Mouse (Mus musculus): ENCODE measurements around the gene Dpp6. TPM values are rescaled to one million over a fixed set of nuclear protein-coding genes. Genes with fewer than 3 reads are reported as not detected.

Gene Dpp6
- polyA plus RNA-seq, 1 experiment from 2014 or later, result 42.0 TPM

GRCm38 (mm10) chr5:27324346-27324928 lies 507.4 kb downstream of the Dpp6 start:
- Histone ChIP-seq H3K4me1 (replicated peaks; ENCODE audit: control insufficient read depth, insufficient read depth, low read length) (no peaks in the 10 kb centered on the region), H3K27ac (ENCODE audit: low read length) (no peak overlapping the region), H3K4me3 (replicated peaks; ENCODE audit: low read length) (no peak overlapping the region), H3K27me3 (replicated peaks; ENCODE audit: control insufficient read depth, insufficient read depth, low read length) (no peaks in the 10 kb centered on the region), H3K9me3 (ENCODE audit: control insufficient read depth, low read length) (no peaks in the 10 kb centered on the region), H3K9ac (replicated peaks; ENCODE audit: low read depth, low read length) (no peak overlapping the region), H3K36me3 (ENCODE audit: control insufficient read depth, insufficient read depth) (no peaks in the 10 kb centered on the region), H3K4me2 (ENCODE audit: low read length) (no peak overlapping the region)
- no peak for ATAC-seq
- 49% methylated on average over 3 of the region's 3 CpGs for WGBS

GRCm38 (mm10) chr5:27336698-27337097 lies 519.7 kb downstream of the Dpp6 start:
- no peaks in the 10 kb centered on the region for H3K4me1 ChIP-seq (replicated peaks; ENCODE audit: control insufficient read depth, insufficient read depth, low read length)
- no peaks in the 10 kb centered on the region for H3K27me3 ChIP-seq (replicated peaks; ENCODE audit: control insufficient read depth, insufficient read depth, low read length)
- no peak for ATAC-seq
- H3K4me2 ChIP-seq (ENCODE audit: low read length), result no peak overlapping the region
- no peak overlapping the region for H3K4me3 ChIP-seq (replicated peaks; ENCODE audit: low read length)
- H3K9me3 ChIP-seq (ENCODE audit: control insufficient read depth, low read length), result no peaks in the 10 kb centered on the region
- no peaks in the 10 kb centered on the region for H3K36me3 ChIP-seq (ENCODE audit: control insufficient read depth, insufficient read depth)
- 62% methylated on average over 2 of the region's 2 CpGs for WGBS
- H3K9ac ChIP-seq (replicated peaks; ENCODE audit: low read depth, low read length), result no peak overlapping the region
- H3K27ac ChIP-seq (ENCODE audit: low read length), result no peak overlapping the region

GRCm38 (mm10) chr5:27339196-27340030 lies 522.4 kb downstream of the Dpp6 start:
- 75% methylated on average over 5 of the region's 5 CpGs for WGBS

GRCm38 (mm10) chr5:27342276-27342675 lies 525.3 kb downstream of the Dpp6 start:
- no peaks in the 10 kb centered on the region for H3K27me3 ChIP-seq (replicated peaks; ENCODE audit: control insufficient read depth, insufficient read depth, low read length)
- H3K36me3 ChIP-seq (ENCODE audit: control insufficient read depth, insufficient read depth), result no peaks in the 10 kb centered on the region
- H3K27ac ChIP-seq (ENCODE audit: low read length), result no peak overlapping the region
- no peak overlapping the region for H3K4me3 ChIP-seq (replicated peaks; ENCODE audit: low read length)
- no peaks in the 10 kb centered on the region for H3K4me1 ChIP-seq (replicated peaks; ENCODE audit: control insufficient read depth, insufficient read depth, low read length)
- H3K4me2 ChIP-seq (ENCODE audit: low read length), result no peak overlapping the region
- whole genome bisulfite sequencing, result 74% methylated on average over 6 of the region's 6 CpGs
- ATAC-seq, result no peak
- no peak overlapping the region for H3K9ac ChIP-seq (replicated peaks; ENCODE audit: low read depth, low read length)
- H3K9me3 ChIP-seq (ENCODE audit: control insufficient read depth, low read length), result no peaks in the 10 kb centered on the region

More at GRCm38 (mm10) chr5:27339196-27340030, 522.4 kb downstream of the Dpp6 start:
- Histone ChIP-seq H3K27me3 (replicated peaks; ENCODE audit: control insufficient read depth, insufficient read depth, low read length) (no peaks in the 10 kb centered on the region), H3K36me3 (ENCODE audit: control insufficient read depth, insufficient read depth) (no peaks in the 10 kb centered on the region), H3K4me3 (replicated peaks; ENCODE audit: low read length) (no peak overlapping the region), H3K4me2 (ENCODE audit: low read length) (no peak overlapping the region), H3K9me3 (ENCODE audit: control insufficient read depth, low read length) (no peaks in the 10 kb centered on the region), H3K9ac (replicated peaks; ENCODE audit: low read depth, low read length) (no peak overlapping the region), H3K4me1 (replicated peaks; ENCODE audit: control insufficient read depth, insufficient read depth, low read length) (no peaks in the 10 kb centered on the region), H3K27ac (ENCODE audit: low read length) (no peak overlapping the region)
- ATAC-seq, result no peak

GRCm38 (mm10) chr5:27343626-27344025 lies 526.6 kb downstream of the Dpp6 start:
- H3K27me3 ChIP-seq (replicated peaks; ENCODE audit: control insufficient read depth, insufficient read depth, low read length), result no peaks in the 10 kb centered on the region
- no peaks in the 10 kb centered on the region for H3K36me3 ChIP-seq (ENCODE audit: control insufficient read depth, insufficient read depth)
- H3K9ac ChIP-seq (replicated peaks; ENCODE audit: low read depth, low read length), result no peak overlapping the region
- no peak overlapping the region for H3K4me3 ChIP-seq (replicated peaks; ENCODE audit: low read length)
- H3K9me3 ChIP-seq (ENCODE audit: control insufficient read depth, low read length), result no peaks in the 10 kb centered on the region
- no peak for ATAC-seq
- no peak overlapping the region for H3K4me2 ChIP-seq (ENCODE audit: low read length)
- 76% methylated on average over 1 of the region's 1 CpGs for WGBS
- H3K4me1 ChIP-seq (replicated peaks; ENCODE audit: control insufficient read depth, insufficient read depth, low read length), result peaks cover 2% of the 10 kb centered on the region; the same call in 1 of the 2 replicates
- no peak overlapping the region for H3K27ac ChIP-seq (ENCODE audit: low read length)

- Histone ChIP-seq H3K9me3 (ENCODE audit: control insufficient read depth, low read length) (no peaks in the 10 kb centered on the region), H3K4me1 (replicated peaks; ENCODE audit: control insufficient read depth, insufficient read depth, low read length) (peaks cover 7% of the 10 kb centered on the region; the same call in 1 of the 2 replicates), H3K27ac (ENCODE audit: low read length) (no peak overlapping the region), H3K9ac (replicated peaks; ENCODE audit: low read depth, low read length) (no peak overlapping the region), H3K27me3 (replicated peaks; ENCODE audit: control insufficient read depth, insufficient read depth, low read length) (no peaks in the 10 kb centered on the region), H3K4me3 (replicated peaks; ENCODE audit: low read length) (no peak overlapping the region), H3K4me2 (ENCODE audit: low read length) (no peak overlapping the region), H3K36me3 (ENCODE audit: control insufficient read depth, insufficient read depth) (no peaks in the 10 kb centered on the region)
- ATAC-seq, result 0 out of 2 replicates have a peak, but pooled peaks have one; percentile 50
- WGBS, result 45% methylated on average over 5 of the region's 5 CpGs
Observed at GRCm38 (mm10) chr5:27348181-27349095, 531.4 kb downstream of the Dpp6 start.

- no peak for ATAC-seq
- Histone ChIP-seq H3K27ac (ENCODE audit: low read length) (no peak overlapping the region), H3K36me3 (ENCODE audit: control insufficient read depth, insufficient read depth) (no peaks in the 10 kb centered on the region), H3K9me3 (ENCODE audit: control insufficient read depth, low read length) (no peaks in the 10 kb centered on the region), H3K4me1 (replicated peaks; ENCODE audit: control insufficient read depth, insufficient read depth, low read length) (no peaks in the 10 kb centered on the region), H3K27me3 (replicated peaks; ENCODE audit: control insufficient read depth, insufficient read depth, low read length) (no peaks in the 10 kb centered on the region), H3K4me2 (ENCODE audit: low read length) (no peak overlapping the region), H3K9ac (replicated peaks; ENCODE audit: low read depth, low read length) (no peak overlapping the region), H3K4me3 (replicated peaks; ENCODE audit: low read length) (no peak overlapping the region)
- 73% methylated on average over 3 of the region's 3 CpGs for WGBS
Observed at GRCm38 (mm10) chr5:27357630-27358029, 540.6 kb downstream of the Dpp6 start.

- H3K9me3 ChIP-seq (ENCODE audit: control insufficient read depth, low read length), result no peaks in the 10 kb centered on the region
- H3K4me3 ChIP-seq (replicated peaks; ENCODE audit: low read length), result no peak overlapping the region
- 71% methylated on average over 2 of the region's 2 CpGs for WGBS
- H3K9ac ChIP-seq (replicated peaks; ENCODE audit: low read depth, low read length), result no peak overlapping the region
- no peaks in the 10 kb centered on the region for H3K36me3 ChIP-seq (ENCODE audit: control insufficient read depth, insufficient read depth)
- H3K4me2 ChIP-seq (ENCODE audit: low read length), result no peak overlapping the region
- no peaks in the 10 kb centered on the region for H3K4me1 ChIP-seq (replicated peaks; ENCODE audit: control insufficient read depth, insufficient read depth, low read length)
- no peak for ATAC-seq
- no peaks in the 10 kb centered on the region for H3K27me3 ChIP-seq (replicated peaks; ENCODE audit: control insufficient read depth, insufficient read depth, low read length)
- H3K27ac ChIP-seq (ENCODE audit: low read length), result no peak overlapping the region
Observed at GRCm38 (mm10) chr5:27365946-27366345, 548.9 kb downstream of the Dpp6 start.

GRCm38 (mm10) chr5:27370814-27371213 lies 553.8 kb downstream of the Dpp6 start:
- WGBS, result 73% methylated on average over 3 of the region's 3 CpGs
- Histone ChIP-seq H3K4me1 (replicated peaks; ENCODE audit: control insufficient read depth, insufficient read depth, low read length) (no peaks in the 10 kb centered on the region), H3K36me3 (ENCODE audit: control insufficient read depth, insufficient read depth) (no peaks in the 10 kb centered on the region), H3K4me2 (ENCODE audit: low read length) (no peak overlapping the region), H3K27ac (ENCODE audit: low read length) (no peak overlapping the region), H3K9ac (replicated peaks; ENCODE audit: low read depth, low read length) (no peak overlapping the region), H3K4me3 (replicated peaks; ENCODE audit: low read length) (no peak overlapping the region), H3K27me3 (replicated peaks; ENCODE audit: control insufficient read depth, insufficient read depth, low read length) (no peaks in the 10 kb centered on the region), H3K9me3 (ENCODE audit: control insufficient read depth, low read length) (no peaks in the 10 kb centered on the region)
- no peak for ATAC-seq

Measured in forebrain, embryonic 16.5 days (tissue).